Mouse (Mus musculus): ENCODE data around the gene Ntn1.

Ntn1 gene

GRCm38 (mm10) chr11:68172648-68173045, 228.0 kb downstream of the Ntn1 start:
- no peak for DNase-seq

- no peak for DNase-seq
Observed at GRCm38 (mm10) chr11:68171973-68172647, 228.5 kb downstream of the Ntn1 start.

- peak; percentile 37 for DNase-seq
Observed at GRCm38 (mm10) chr11:68168427-68168826, 232.2 kb downstream of the Ntn1 start.

GRCm38 (mm10) chr11:68164408-68164807, 236.2 kb downstream of the Ntn1 start:
- no peak for DNase-seq

GRCm38 (mm10) chr11:68159867-68160266, 240.8 kb downstream of the Ntn1 start:
- no peak for DNase-seq
